Mouse (Mus musculus) thymus, postnatal 4 days (tissue): ENCODE measurements around the gene Utf1.

ENCODE experiments used
- DNase-seq: peaks from one replicate; pipeline ENCODE4 v3.0.0; 2021

Utf1 gene

DNA sequence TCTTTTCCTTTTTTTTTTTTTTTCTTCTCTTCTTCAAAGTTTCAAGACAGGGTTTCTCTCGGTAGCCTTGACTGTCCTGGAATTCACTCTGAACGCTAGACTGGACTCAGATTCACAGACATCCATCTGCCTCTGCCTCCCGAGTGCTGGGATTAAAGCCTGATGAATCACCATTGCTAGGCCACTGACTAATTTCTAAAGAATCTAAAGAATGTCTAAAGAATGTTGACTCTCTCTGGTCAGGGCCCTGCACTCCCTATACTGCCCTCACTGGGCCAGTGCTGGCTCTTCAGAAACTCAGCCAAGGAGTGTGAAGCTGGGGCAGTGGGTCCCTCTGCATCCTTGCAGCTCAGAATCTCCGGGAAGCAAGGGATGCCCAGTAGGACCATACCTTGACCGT lies 31.9 kb downstream of the Utf1 start:
- no peak for DNase-seq

DNA sequence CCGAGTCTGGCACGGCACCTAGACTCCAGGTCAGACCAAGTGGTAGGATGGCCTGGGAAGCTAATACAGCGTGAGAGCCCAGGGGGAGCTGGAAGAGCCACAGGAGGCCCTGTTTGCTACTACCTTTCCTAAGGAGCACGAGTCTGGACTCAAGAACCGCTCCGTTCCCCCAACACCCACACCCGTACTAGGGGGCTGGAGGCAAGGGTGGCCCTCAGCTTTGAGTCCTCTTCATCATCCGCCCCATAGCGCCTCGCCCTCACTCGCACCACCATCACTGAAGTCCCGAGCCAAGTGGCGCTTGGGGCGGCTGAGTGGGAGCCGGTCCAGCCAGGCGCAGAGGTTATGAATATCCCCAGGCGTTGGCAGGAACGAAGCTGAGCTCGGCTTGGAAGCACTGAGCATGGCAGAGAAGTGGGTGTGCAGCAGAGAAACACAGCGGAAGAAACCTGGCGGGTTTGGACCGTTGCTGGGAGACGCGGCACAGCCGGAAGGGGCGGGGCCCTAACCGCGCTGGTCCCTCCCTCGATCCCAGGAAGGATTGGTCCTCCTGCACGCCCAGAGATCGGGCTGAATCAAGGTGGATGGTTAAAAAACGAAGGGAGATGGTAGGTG lies 34.8 kb downstream of the Utf1 start, which contains the start of gene 6430531B16Rik:
6430531B16Rik (minus strand) TSS at position 478 of the 615 bp plus-strand sequence.
- peak; percentile 84 for DNase-seq

DNA sequence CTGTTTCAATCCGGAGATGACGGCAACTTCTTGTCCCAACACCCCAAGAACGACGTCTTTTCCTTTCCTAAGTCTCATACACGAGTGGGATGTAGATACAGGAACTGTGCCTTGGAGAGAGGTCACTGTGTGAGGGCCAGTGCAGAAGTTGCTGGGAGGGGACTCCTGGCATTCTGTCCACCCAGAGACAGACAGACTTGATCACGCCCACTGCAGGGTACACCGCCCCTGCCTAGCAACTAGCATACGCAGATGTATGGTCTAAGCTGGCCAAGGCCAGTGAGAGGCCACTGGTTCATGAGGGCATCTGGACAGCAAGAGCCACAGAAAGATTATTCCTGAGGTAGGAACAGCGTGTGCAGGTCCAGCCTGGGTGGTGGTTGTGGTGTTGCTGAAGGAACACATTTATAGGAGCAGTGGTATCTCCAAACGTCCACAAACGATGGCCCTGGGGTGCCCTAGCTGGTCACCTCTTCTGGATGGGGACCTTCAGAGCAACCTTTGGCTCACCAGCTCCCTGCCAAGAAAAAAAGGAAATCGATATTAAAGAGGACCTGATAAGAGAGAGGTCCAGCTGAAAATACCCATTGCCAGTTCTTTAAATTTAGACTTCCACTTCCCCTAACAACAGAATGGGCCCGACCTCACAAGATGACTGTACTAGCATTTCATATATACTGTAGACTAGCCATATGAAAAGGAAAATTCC lies 35.6 kb downstream of the Utf1 start:
- no peak for DNase-seq

DNA sequence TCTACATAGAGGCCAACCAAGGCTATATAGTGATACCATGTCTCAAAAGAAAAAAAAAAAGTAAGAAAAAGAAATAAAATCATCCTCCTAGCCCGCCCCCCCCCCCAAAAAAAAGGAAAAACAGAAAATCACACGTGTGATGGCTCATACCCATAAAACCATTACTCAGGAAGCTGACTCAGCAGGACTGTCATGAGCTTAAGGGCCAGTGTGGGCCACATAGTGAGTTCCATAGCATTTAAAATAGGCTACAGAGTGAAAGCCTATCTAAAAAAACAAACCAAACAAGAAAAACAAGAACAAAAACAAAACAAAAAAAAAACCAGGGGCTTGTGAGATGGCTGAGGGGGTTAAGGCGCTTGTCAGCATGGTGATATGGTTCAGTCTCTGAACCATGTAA lies 37.2 kb downstream of the Utf1 start:
- DNase-seq, result no peak

DNA sequence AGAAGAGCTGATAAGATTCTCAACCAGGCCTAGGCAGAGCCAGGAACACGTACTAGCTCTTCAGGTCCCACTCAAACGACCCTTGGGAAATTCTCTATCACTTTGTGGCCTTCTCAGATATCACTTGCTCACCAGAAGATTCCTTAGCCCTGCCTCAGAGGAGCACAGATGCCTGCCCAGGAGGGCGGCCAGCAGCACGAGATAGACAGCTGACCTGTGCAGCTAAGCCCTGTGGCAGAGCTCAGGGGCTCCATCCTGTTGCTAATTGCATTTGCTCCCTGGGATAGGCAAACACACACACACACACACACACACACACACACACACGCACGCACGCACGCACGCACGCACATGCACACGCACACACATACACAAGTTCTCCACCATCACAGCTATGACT lies 38.5 kb downstream of the Utf1 start:
- no peak for DNase-seq

DNA sequence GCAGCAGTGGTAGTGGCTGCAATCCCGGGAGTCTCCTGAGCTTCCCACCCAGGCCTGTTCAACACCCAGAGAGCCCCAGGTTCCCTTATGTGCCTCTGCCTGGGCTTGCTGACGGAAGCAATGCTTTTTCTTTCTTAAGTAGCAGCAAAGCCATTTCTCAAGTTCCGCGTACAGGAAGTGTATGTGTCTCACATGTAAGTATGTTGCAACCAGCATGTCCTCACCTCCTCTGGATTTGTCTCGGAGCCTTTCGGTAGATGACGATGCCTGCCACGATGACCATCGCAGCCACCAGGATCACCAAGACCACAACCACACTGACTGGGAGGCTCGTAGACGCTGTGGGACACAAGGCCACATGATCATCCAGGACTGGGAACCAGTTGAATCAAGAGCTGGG lies 40.9 kb downstream of the Utf1 start:
- no peak for DNase-seq

DNA sequence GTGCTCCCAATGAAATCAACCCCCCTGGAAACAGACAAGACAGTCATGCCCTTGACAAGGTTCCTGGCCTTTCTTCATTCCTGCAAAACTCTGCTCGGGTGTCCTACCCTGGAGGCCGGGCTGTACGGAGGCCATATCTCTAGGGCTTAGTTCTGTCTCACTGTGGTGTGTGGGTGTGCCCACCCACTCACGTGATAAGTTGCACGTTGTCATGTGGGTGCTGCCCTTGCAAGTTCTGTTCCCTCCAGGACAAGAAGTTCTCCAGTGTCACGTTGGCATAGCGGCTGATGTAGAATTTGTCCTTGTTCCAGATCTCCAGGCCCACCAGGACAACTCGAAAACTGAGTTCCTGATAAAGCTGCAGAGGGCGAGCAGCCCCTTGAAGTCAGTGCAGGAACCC lies 44.7 kb downstream of the Utf1 start:
- no peak for DNase-seq

DNA sequence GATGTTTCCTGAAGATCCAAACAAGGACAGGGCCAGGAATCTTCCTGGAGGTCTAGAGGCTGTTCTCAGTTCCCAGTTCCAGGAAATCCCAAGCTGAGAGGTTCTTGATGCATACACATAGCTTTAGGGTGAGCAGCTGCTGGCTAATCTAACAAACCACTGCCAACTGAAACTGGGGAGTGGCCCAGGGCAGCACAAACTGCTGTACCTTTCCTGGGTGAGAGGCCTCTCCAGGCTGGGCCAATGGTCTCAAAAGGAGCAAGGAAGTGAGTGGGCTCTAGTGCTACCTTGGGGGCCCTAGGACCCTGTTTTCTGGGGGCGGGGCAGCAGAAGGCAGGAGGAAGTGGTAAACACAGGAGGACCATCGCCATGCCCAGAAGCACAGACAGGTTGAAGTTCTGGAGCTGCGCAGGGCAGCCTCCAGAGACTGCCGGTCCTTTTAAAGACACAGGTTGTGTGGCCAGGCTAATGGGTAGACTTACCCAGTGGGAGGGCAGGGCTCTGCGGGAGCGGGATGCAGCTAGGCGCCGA lies 47.3 kb downstream of the Utf1 start:
- DNase-seq, result no peak

DNA sequence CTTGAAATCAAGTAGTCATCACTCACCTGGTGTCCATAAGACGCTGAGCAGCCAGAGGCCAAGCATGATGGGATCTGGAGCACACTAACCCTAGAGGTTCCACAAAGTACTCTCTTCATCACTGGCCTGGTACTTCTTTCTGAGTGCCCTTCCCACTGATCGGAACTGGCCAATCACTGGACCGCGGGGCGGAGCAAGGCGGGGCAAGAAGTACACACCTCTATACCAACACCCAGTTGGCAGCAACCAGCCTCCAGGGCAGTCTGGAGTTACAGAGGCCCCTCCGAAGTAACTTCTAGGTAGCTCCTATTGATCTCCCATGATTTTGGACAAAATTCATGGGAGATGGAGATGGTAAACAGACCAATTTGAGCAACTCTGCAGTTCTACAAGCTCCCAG lies 48.8 kb downstream of the Utf1 start, which contains the start of gene Adam8:
Adam8 (minus strand) TSS at position 157 of the 400 bp plus-strand sequence.
- DNase-seq, result peak; percentile 49

DNA sequence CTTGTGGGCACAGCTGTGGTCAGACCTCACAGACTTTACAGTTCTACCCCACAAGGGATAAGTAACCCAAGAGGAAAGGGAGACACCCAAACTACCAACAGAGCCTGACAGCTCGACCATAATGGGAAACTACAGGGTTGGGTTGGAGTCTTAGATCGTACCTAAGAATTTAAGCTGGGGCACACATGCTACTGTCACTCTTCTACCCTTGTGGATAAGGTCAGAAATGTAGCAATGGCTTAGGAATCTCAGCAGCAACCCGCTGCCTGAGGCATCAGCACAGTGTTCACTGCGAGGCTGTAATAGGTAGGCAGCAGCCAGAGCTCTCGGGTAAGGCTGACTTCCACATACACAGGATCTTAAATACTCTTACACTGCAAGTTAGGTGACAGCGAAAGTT lies 49.9 kb downstream of the Utf1 start:
- no peak for DNase-seq

DNA sequence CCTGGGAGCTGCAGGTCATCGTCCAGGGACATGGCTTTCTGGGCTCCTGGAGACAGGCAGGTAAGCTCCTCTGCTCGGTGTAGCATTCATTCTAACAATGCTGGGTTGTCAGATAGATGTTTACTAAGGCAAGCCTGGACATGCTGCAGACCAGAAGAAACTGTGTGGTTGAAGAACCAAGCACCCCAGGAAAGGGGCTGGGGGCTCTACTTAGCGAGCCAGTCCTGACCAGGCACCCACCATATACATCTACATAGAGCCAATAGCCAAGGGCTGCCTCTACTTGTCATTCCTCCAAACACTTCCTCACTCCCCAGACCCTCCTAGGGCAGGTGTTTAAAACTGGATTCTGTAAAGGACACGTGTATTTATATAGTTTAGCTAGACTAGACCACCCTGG lies 50.6 kb downstream of the Utf1 start:
- DNase-seq, result no peak

DNA sequence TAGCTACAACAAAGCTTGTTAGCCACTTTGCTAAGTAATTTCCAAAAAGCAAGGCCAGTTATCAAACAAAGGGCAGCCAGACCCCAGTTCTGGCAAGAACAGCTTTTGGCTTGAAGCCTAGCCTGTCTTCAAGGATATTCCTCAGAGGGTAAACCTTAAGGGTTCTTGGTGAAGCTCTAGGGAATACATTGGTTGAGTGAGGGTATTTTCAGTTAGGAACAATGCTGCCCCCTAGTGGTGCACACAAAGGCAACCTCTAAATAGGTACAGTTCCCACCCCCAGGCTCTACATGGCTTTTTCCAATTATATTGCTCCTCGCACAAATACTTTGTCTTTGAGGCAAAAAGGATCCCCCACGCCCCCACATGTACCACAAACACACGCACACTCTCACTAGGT lies 51.1 kb downstream of the Utf1 start:
- DNase-seq, result peak; percentile 73
